Mouse (Mus musculus): ENCODE measurements around the gene Gm28053. TPM values are rescaled to one million over a fixed set of nuclear protein-coding genes. Genes with fewer than 3 reads are reported as not detected.

Gm28053 gene
- polyA plus RNA-seq, 1 experiment from 2014 or later = 1.1 TPM

DNA sequence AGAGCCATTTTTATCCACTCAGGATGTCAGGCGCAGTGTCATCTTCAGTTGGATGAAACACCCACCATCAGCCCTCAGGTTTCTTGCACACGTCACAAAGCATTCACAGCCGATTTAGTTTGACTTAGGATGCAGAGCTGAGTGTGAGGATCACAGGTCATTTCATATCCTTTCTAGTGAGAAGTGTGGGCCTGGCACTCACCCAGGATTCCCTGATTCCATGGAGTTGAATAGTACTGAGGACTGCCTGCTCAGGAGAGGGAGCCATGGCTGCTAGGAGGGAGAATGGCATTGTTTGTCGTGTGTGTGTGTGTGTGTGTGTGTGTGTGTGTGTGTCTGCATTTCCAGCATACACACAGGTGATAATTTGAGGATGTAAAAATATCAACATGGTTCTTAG is 1.9 kb downstream of the Gm28053 start:
- ATAC-seq (no peak), DNase-seq (no peak)
- no peaks in the 10 kb centered on the region for H3K9me3 ChIP-seq (ENCODE audit: low read length)
- H3K4me1 ChIP-seq (ENCODE audit: insufficient read depth) = no peaks in the 10 kb centered on the region
- H3K27me3 ChIP-seq (ENCODE audit: insufficient read depth, low read length) = no peaks in the 10 kb centered on the region
- TF ChIP-seq EP300 (IDR thresholded peaks at IDR 0.05; ENCODE audit: low read depth) (no peak), CTCF (IDR thresholded peaks at IDR 0.05; ENCODE audit: low read depth) (no peak)
- no peak overlapping the region for H3K4me2 ChIP-seq (ENCODE audit: low read depth, low read length)
- 81% methylated on average over 4 of the region's 4 CpGs for WGBS (ENCODE audit: insufficient replicate concordance)
- no peak overlapping the region for H3K9ac ChIP-seq (replicated peaks)
- no peaks in the 10 kb centered on the region for H3K36me3 ChIP-seq (replicated peaks; ENCODE audit: insufficient read depth, low read length)
- H3K4me3 ChIP-seq (ENCODE audit: low read depth, low read length) = no peak overlapping the region
- H3K27ac ChIP-seq (ENCODE audit: low read depth) = no peak overlapping the region

- TF ChIP-seq CTCF (IDR thresholded peaks at IDR 0.05; ENCODE audit: low read depth) = no peak
- TF ChIP-seq EP300 (IDR thresholded peaks at IDR 0.05; ENCODE audit: low read depth) = no peak
- ATAC-seq (no peak), DNase-seq (no peak)
- H3K36me3 ChIP-seq (replicated peaks; ENCODE audit: insufficient read depth, low read length) = no peaks in the 10 kb centered on the region
- 62% methylated on average over 8 of the region's 8 CpGs for WGBS (ENCODE audit: insufficient replicate concordance)
- H3K9ac ChIP-seq (replicated peaks) = no peak overlapping the region
- no peak overlapping the region for H3K4me2 ChIP-seq (ENCODE audit: low read depth, low read length)
- H3K4me3 ChIP-seq (ENCODE audit: low read depth, low read length) = no peak overlapping the region
- no peaks in the 10 kb centered on the region for H3K9me3 ChIP-seq (ENCODE audit: low read length)
- H3K27ac ChIP-seq (ENCODE audit: low read depth) = no peak overlapping the region
- no peaks in the 10 kb centered on the region for H3K27me3 ChIP-seq (ENCODE audit: insufficient read depth, low read length)
- no peaks in the 10 kb centered on the region for H3K4me1 ChIP-seq (ENCODE audit: insufficient read depth)
Measured at GRCm38 (mm10) chr6:48723468-48723867, 5.1 kb downstream of the Gm28053 start.

DNA sequence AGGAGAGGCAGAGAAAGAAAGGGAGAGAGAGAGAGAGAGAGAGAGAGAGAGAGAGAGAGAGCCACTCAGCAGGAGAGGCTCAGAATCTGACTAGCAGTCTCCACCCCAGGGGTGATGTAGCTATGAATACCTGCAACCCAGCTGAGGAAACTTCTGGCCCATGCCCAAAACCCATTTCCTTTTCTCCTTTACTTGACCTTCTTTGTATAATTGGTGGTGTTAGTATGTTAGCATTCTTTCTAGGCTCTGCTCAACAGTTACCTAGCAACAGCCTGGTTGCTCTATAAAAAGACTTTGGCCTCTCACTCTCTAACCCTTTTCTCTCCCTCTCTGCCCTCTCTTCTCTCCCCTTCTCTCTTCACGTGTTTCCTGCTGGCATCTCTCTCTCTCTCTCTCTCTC is 7.1 kb downstream of the Gm28053 start:
- H3K27me3 ChIP-seq (ENCODE audit: insufficient read depth, low read length) = no peaks in the 10 kb centered on the region
- 20% methylated on average over 1 of the region's 1 CpGs for WGBS (ENCODE audit: insufficient replicate concordance)
- no peak overlapping the region for H3K27ac ChIP-seq (ENCODE audit: low read depth)
- no peaks in the 10 kb centered on the region for H3K36me3 ChIP-seq (replicated peaks; ENCODE audit: insufficient read depth, low read length)
- ATAC-seq (no peak), DNase-seq (no peak)
- no peak overlapping the region for H3K4me2 ChIP-seq (ENCODE audit: low read depth, low read length)
- H3K9ac ChIP-seq (replicated peaks) = no peak overlapping the region
- H3K4me1 ChIP-seq (ENCODE audit: insufficient read depth) = no peaks in the 10 kb centered on the region
- H3K9me3 ChIP-seq (ENCODE audit: low read length) = no peaks in the 10 kb centered on the region
- TF ChIP-seq CTCF (IDR thresholded peaks at IDR 0.05; ENCODE audit: low read depth) = no peak
- no peak for TF ChIP-seq EP300 (IDR thresholded peaks at IDR 0.05; ENCODE audit: low read depth)
- H3K4me3 ChIP-seq (ENCODE audit: low read depth, low read length) = no peak overlapping the region

GRCm38 (mm10) chr6:48727761-48728160 is 9.4 kb downstream of the Gm28053 start:
- H3K4me2 ChIP-seq (ENCODE audit: low read depth, low read length) = no peak overlapping the region
- no peak overlapping the region for H3K27ac ChIP-seq (ENCODE audit: low read depth)
- H3K9me3 ChIP-seq (ENCODE audit: low read length) = no peaks in the 10 kb centered on the region
- DNase-seq (no peak), ATAC-seq (no peak)
- no peaks in the 10 kb centered on the region for H3K27me3 ChIP-seq (ENCODE audit: insufficient read depth, low read length)
- TF ChIP-seq CTCF (IDR thresholded peaks at IDR 0.05; ENCODE audit: low read depth) (no peak), EP300 (IDR thresholded peaks at IDR 0.05; ENCODE audit: low read depth) (no peak)
- WGBS (ENCODE audit: insufficient replicate concordance) = 78% methylated on average over 5 of the region's 5 CpGs
- no peak overlapping the region for H3K9ac ChIP-seq (replicated peaks)
- no peak overlapping the region for H3K4me3 ChIP-seq (ENCODE audit: low read depth, low read length)
- H3K36me3 ChIP-seq (replicated peaks; ENCODE audit: insufficient read depth, low read length) = no peaks in the 10 kb centered on the region
- no peaks in the 10 kb centered on the region for H3K4me1 ChIP-seq (ENCODE audit: insufficient read depth)

DNA sequence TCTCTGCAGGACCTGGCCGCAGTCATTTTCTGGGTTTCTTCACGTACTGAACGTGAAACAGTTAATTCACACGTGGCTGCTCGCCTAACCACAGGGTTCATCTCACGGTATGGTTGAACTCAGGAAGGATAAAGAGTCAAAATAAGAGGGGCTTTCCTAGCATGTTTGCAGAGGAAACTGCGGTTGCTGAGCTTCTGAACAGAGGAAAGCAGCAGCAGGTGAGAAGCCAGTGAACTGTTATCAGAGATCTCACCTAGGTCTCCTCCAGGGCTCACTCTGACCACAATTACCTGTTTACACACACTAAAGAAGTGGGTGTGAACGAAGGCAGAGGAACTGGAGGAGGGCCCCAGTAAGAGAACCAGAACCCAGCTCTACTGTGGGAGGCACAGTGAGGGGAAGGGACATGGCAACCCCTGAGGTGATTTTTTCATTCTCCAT is 14.5 kb downstream of the Gm28053 start:
- 21% methylated on average over 8 of the region's 8 CpGs for WGBS (ENCODE audit: insufficient replicate concordance)
- no peak for DNase-seq
- Histone ChIP-seq H3K27me3 (ENCODE audit: insufficient read depth, low read length) (no peaks in the 10 kb centered on the region), H3K9ac (replicated peaks) (no peak overlapping the region), H3K4me3 (ENCODE audit: low read depth, low read length) (no peak overlapping the region), H3K4me2 (ENCODE audit: low read depth, low read length) (no peak overlapping the region), H3K36me3 (replicated peaks; ENCODE audit: insufficient read depth, low read length) (no peaks in the 10 kb centered on the region), H3K9me3 (ENCODE audit: low read length) (no peaks in the 10 kb centered on the region), H3K4me1 (ENCODE audit: insufficient read depth) (no peaks in the 10 kb centered on the region), H3K27ac (ENCODE audit: low read depth) (no peak overlapping the region)
- TF ChIP-seq CTCF (IDR thresholded peaks at IDR 0.05; ENCODE audit: low read depth) = no peak
- no peak for TF ChIP-seq EP300 (IDR thresholded peaks at IDR 0.05; ENCODE audit: low read depth)
- ATAC-seq = no peak

DNA sequence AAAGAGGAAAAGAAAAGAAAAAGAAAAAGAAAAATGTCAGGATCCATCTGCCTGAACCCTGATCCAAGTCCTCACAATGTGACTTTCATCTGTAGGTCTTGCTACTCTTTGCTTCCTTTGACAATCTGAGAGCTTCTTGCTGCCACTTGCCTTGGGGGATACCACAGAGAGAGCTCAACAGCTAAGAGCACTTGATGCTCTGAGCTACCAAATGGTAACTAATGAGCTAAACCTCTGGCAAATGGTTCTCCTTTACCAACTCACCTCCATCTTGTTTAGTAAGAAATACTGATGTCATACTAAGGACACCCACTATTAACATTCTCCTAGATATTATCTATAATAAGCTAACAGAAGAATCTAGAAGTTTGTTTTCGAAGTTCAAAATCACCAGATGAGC is 15.3 kb downstream of the Gm28053 start:
- H3K4me3 ChIP-seq (ENCODE audit: low read depth, low read length) = no peak overlapping the region
- DNase-seq (no peak), ATAC-seq (no peak)
- H3K9ac ChIP-seq (replicated peaks) = no peak overlapping the region
- H3K36me3 ChIP-seq (replicated peaks; ENCODE audit: insufficient read depth, low read length) = no peaks in the 10 kb centered on the region
- no peak overlapping the region for H3K27ac ChIP-seq (ENCODE audit: low read depth)
- 87% methylated on average over 1 of the region's 1 CpGs for WGBS (ENCODE audit: insufficient replicate concordance)
- H3K9me3 ChIP-seq (ENCODE audit: low read length) = no peaks in the 10 kb centered on the region
- no peaks in the 10 kb centered on the region for H3K4me1 ChIP-seq (ENCODE audit: insufficient read depth)
- TF ChIP-seq CTCF (IDR thresholded peaks at IDR 0.05; ENCODE audit: low read depth) = no peak
- TF ChIP-seq EP300 (IDR thresholded peaks at IDR 0.05; ENCODE audit: low read depth) = no peak
- no peak overlapping the region for H3K4me2 ChIP-seq (ENCODE audit: low read depth, low read length)
- H3K27me3 ChIP-seq (ENCODE audit: insufficient read depth, low read length) = no peaks in the 10 kb centered on the region

GRCm38 (mm10) chr6:48737053-48737452 is 18.6 kb downstream of the Gm28053 start:
- no peak overlapping the region for H3K27ac ChIP-seq (ENCODE audit: low read depth)
- peaks cover 17% of the 10 kb centered on the region for H3K4me1 ChIP-seq (ENCODE audit: insufficient read depth)
- no peaks in the 10 kb centered on the region for H3K9me3 ChIP-seq (ENCODE audit: low read length)
- DNase-seq = no peak
- H3K4me3 ChIP-seq (ENCODE audit: low read depth, low read length) = no peak overlapping the region
- H3K9ac ChIP-seq (replicated peaks) = no peak overlapping the region
- TF ChIP-seq CTCF (IDR thresholded peaks at IDR 0.05; ENCODE audit: low read depth) = no peak
- TF ChIP-seq EP300 (IDR thresholded peaks at IDR 0.05; ENCODE audit: low read depth) = no peak
- no peaks in the 10 kb centered on the region for H3K27me3 ChIP-seq (ENCODE audit: insufficient read depth, low read length)
- ATAC-seq = no peak
- no peaks in the 10 kb centered on the region for H3K36me3 ChIP-seq (replicated peaks; ENCODE audit: insufficient read depth, low read length)
- WGBS (ENCODE audit: insufficient replicate concordance) = 30% methylated on average over 2 of the region's 2 CpGs
- H3K4me2 ChIP-seq (ENCODE audit: low read depth, low read length) = no peak overlapping the region

Measured in liver, postnatal 0 days (tissue).